In genomic region chr1:135781220-135781619, GRCm38 (mm10) we compare ENCODE assay signal across 7 mouse cellular contexts. TPM values are rescaled to one million over a fixed set of nuclear protein-coding genes. Genes with fewer than 3 reads are reported as not detected.
A peak's percentile ranks its signal among the peaks of the same experiment; 100 is the strongest.
DNase-seq lines count a peak whose midpoint lies in the region; ATAC-seq and TF ChIP-seq lines count a peak whose summit lies in the region.

No protein-coding gene starts in this region.

- no peak overlapping the region for H3K27ac ChIP-seq in left cerebral cortex, adult 2 months
- no peak overlapping the region for H3K27ac ChIP-seq in small intestine, adult 2 months (ENCODE audit: insufficient read depth, low read depth, low read length)

- H3K27me3 ChIP-seq in small intestine, adult 2 months (ENCODE audit: control insufficient read depth, insufficient read depth, low read length), result no peaks in the 10 kb centered on the region

- peak; percentile 68 for ATAC-seq in megakaryocyte-erythroid progenitor cell, adult 5-6 weeks (replicated peaks; ENCODE audit: low FRiP score, low TSS enrichment, poor library complexity, severe bottlenecking)

- peak; percentile 88 for DNase-seq in ZHBTc4 (ENCODE audit: low read depth, low spot score)
- peak; percentile 70 to 81 for DNase-seq in cerebellum, postnatal 25 days
- peak; percentile 67 to 75 for DNase-seq in frontal cortex, postnatal 36 days (ENCODE audit: low spot score in 2 of 2)
- DNase-seq in hindlimb bud, embryonic 11.5 days (ENCODE audit: extremely low spot score, low read depth, low spot score), result peak; percentile 35
- peak; percentile 65 to 73 for DNase-seq in left cerebral cortex, adult 2 months (ENCODE audit: extremely low spot score in 1 of 2, low spot score in 2 of 2)

- H3K4me1 ChIP-seq in small intestine, adult 2 months (ENCODE audit: control insufficient read depth, insufficient read depth, insufficient read length, low read length), result peaks cover 5% of the 10 kb centered on the region

- H3K4me3 ChIP-seq in left cerebral cortex, adult 2 months, result no peak overlapping the region
- H3K4me3 ChIP-seq in small intestine, adult 2 months (ENCODE audit: low read depth, low read length), result no peak overlapping the region

- H3K36me3 ChIP-seq in small intestine, adult 2 months (ENCODE audit: control insufficient read depth, insufficient read depth, low read length), result no peaks in the 10 kb centered on the region

- TF ChIP-seq CTCF in left cerebral cortex, adult 2 months (IDR thresholded peaks at IDR 0.05), result peak; percentile 81
- peak; percentile 89 for TF ChIP-seq CTCF in small intestine, adult 2 months (IDR thresholded peaks at IDR 0.05; ENCODE audit: extremely low read depth, insufficient read length, insufficient replicate concordance, low read depth, low read length)

- 16% methylated on average over 13 of the region's 13 CpGs for WGBS in small intestine, adult 2 months

- intact Hi-C loops in left cerebral cortex, adult 2 months (cut with DNase I), result loop anchor here (1.0 kb wide), 2 partner anchors 28 to 62 kb away; no protein-coding TSS in a partner anchor

- no peak for TF ChIP-seq POLR2A in small intestine, adult 2 months (IDR thresholded peaks at IDR 0.05; ENCODE audit: low read depth, low read length)

RNA-seq across cellular contexts. Expression of gene Tnni1, which starts 2.0 kb away (rescaled TPM):
- total RNA-seq in left cerebral cortex, adult 2 months (2021), result 1 to 10 TPM; 1.6 to 1.7 TPM
- 5.4 TPM in 1 of 2 replicates, not detected in the other for total RNA-seq in megakaryocyte-erythroid progenitor cell, adult 5-6 weeks (2014; fragmentation: Nextera tagmentation)
- total RNA-seq in megakaryocyte-erythroid progenitor cell, adult 5-6 weeks (2017), result 0.46 TPM in 1 of 2 replicates, not detected in the other
- polyA plus RNA-seq in small intestine, adult 2 months (2012; rRNA removed), result 0.42 and 5.0 TPM in 2 replicates

RNA-seq across cellular contexts. Expression of gene Phlda3, which starts 15.3 kb away (rescaled TPM):
- 10 to 100 TPM; 18.2 to 20.0 TPM for total RNA-seq in left cerebral cortex, adult 2 months (2021)
- 1.8 and 7.6 TPM in 2 replicates for total RNA-seq in megakaryocyte-erythroid progenitor cell, adult 5-6 weeks (2014; fragmentation: Nextera tagmentation)
- 0.94 and 2.1 TPM in 2 replicates for total RNA-seq in megakaryocyte-erythroid progenitor cell, adult 5-6 weeks (2017)
- 8.7 and 10.5 TPM in 2 replicates for polyA plus RNA-seq in small intestine, adult 2 months (2012; rRNA removed)

RNA-seq across cellular contexts. Expression of gene Lad1, which starts 37.2 kb away (rescaled TPM):
- under 1 TPM; 0.95 to 0.98 TPM for total RNA-seq in left cerebral cortex, adult 2 months (2021)
- not detected in 2 replicates for total RNA-seq in megakaryocyte-erythroid progenitor cell, adult 5-6 weeks (2014; fragmentation: Nextera tagmentation)
- total RNA-seq in megakaryocyte-erythroid progenitor cell, adult 5-6 weeks (2017), result not detected in 2 replicates
- polyA plus RNA-seq in small intestine, adult 2 months (2012; rRNA removed), result 128 and 314 TPM in 2 replicates

RNA-seq across cellular contexts. Expression of gene Tnnt2, which starts 54.9 kb away (rescaled TPM):
- 1 to 10 TPM; 7.5 to 8.9 TPM for total RNA-seq in left cerebral cortex, adult 2 months (2021)
- 1.4 TPM in 1 of 2 replicates, not detected in the other for total RNA-seq in megakaryocyte-erythroid progenitor cell, adult 5-6 weeks (2014; fragmentation: Nextera tagmentation)
- not detected in 2 replicates for total RNA-seq in megakaryocyte-erythroid progenitor cell, adult 5-6 weeks (2017)
- polyA plus RNA-seq in small intestine, adult 2 months (2012; rRNA removed), result 0.56 TPM in 2 replicates

Comparison
In these comparisons a context has a peak if more than half of its experiments do, and no peak if none do; other contexts are left out.
1. DNase-seq: peak in every context shown above with its lines; median percentile 88 in ZHBTc4; 76 in cerebellum, postnatal 25 days; 71 in frontal cortex, postnatal 36 days; 69 in left cerebral cortex, adult 2 months; 35 in hindlimb bud, embryonic 11.5 days.